Mouse (Mus musculus) spleen, postnatal 36 days (tissue): ENCODE results near the gene Ccl27a.

Experiments
- DNase-seq, 2 experiments: peaks; one replicate each; pipeline ENCODE4 v3.0.0; 2022; ENCODE audit warnings: low spot score in 2 of 2, mixed read lengths in 1 of 2

Ccl27a gene

DNA sequence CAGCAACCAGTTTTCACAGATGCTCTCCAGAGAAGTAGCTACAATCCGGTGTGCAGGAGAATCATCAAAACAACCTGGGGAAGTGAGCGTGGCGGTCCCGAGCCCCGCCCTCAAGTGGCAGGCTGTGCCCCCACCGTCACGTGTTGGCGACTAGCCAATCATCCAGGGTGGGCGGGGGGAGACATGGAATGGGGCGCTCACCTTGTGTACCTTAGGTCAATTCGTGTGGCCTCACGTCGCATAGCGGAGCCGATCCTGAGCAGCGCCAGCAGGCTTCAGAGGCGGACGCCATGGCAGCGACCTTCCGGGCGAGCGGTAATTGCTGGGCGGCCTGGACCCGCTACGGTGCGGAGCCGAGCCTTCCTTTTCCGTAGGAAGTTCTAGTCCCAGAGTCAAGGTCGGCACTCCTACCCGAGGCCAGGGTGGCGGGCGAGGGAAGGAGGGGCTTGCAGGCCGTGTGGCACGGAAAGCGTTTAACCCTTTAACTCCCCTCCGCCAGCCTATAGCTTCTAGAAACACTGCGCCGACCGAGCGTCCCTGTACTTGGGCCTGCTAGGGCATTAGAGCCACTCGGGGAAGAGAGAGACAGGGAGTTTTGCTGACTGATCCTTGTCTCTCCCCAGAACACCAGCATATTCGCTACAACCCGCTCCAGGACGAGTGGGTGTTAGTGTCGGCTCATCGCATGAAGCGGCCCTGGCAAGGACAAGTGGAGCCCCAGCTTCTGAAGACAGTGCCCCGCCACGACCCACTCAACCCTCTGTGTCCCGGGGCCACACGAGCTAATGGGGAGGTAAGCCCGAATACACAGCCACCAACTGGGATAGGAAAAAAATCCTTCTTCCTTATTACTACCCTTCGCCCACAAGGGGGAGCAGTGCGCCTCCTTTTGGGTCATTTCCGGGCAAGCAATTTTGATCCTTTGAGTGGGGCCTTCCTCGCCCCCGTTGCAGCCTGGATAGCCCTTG is 18.4 kb downstream of the Ccl27a start, which contains the start of gene Sigmar1:
Sigmar1 (minus strand) TSS at position 820 of the 968 bp plus-strand sequence.
- DNase-seq, result peak; percentile 90 to 92

DNA sequence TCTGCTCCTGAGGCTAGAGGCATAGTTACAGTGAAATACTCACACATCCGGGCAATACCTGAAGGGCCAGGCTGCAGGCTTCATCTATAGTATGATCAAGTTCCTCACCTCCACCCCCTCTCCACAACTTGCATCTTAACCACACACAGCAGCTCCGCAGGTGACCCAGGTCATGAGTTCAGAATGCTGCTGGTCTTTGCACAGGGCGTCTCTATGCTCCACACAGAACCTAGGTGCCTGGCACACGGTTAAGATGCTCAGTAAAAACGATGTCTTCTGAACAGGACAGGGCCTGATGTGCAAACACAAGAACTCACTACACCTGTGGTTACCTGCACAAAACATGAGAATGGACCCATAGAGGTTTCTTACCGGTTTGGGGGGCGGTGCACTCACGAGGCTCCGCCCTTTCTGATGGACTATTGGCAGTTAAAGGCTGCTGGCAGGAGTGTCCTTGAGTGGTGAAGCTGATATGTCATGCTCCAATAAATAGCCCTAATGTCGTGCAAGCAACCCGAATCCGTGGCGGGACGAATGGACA is 19.2 kb downstream of the Ccl27a start, which contains the start of gene Galt:
Galt (plus strand) TSS at position 432 of the 541 bp plus-strand sequence.
- DNase-seq, result no peak

GRCm38 (mm10) chr4:41745021-41745420 is 29.0 kb downstream of the Ccl27a start:
- DNase-seq, result no peak

GRCm38 (mm10) chr4:41744131-41744530 is 29.9 kb downstream of the Ccl27a start:
- no peak for DNase-seq

- peak; percentile 95 to 96 for DNase-seq
Observed at GRCm38 (mm10) chr4:41741158-41741560, 32.9 kb downstream of the Ccl27a start.

GRCm38 (mm10) chr4:41740380-41741157 is 33.5 kb downstream of the Ccl27a start:
- DNase-seq, result peak; percentile 41 to 64

DNA sequence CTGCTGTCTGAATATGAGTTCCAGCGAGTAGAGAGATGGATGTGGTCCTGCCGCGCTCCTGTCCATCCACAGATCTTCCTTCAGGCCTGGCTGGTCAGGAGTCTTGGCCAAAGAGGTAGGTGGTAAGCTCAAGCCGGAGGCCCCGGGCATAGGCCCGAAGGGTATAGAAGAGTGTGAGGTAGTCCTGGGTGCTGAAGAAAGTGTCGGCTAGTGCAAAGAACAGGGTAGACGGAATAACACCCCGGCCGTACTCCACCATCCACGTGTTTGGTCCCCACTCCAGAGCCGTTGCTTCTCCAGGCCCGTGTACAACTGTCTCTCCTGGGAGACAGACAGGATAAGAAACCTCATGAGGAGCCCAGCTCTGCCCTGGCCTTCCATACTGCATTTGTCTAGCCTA is 34.8 kb downstream of the Ccl27a start:
- no peak for DNase-seq

DNA sequence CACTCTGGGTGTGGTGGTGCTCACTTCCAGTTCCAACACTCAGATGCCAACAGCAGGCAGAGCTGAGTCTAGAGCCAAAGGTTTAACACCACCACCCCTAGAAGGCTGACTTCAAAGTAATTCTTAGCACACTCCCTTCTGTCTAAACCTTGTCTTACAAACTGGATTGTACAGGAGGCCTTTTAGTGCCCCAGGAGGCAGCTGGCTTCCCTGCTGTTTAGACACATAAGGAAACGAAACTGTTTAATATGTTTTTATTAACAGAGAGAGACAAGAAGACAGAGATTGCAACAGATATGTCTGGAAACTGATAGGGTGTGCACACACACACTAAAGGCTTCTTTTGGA is 35.8 kb downstream of the Ccl27a start:
- DNase-seq, result no peak

DNA sequence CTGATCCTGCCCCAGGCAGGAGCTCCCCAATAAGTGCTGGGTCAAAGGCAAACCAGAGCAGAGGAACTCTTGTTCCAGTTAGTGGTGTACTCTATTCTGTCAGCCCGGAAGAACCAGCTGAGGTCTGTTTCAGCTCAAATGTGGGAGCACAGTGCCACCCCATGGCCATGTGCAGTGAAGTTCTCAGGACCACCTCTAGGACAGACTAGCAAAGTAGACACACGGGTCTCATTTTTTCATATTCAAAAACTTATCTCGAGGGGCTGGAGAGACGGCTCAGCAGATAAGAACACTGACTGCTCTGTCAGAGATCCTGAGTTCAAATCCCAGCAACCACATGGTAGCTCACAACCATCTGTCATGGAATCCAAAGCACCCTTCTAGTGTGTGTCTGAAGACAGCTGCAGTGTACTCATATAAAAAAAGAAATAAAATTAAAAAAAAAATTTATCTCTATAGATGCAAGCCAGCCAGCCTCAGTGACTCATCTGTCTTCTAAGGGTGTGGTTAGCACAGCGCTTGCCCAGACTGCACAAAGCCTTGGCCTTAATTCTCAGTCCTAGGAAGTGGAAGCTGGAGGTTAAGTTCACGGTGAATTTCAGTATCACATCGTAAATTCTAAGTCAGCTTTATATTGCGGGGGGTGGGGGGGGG is 36.3 kb downstream of the Ccl27a start:
- DNase-seq, result peak; percentile 72 to 75

- DNase-seq, result no peak
Observed at GRCm38 (mm10) chr4:41731052-41731765, 42.8 kb downstream of the Ccl27a start, which contains the start of gene Arid3c. Gene Arid3c, minus strand, starts transcription at chr4:41731142.

DNA sequence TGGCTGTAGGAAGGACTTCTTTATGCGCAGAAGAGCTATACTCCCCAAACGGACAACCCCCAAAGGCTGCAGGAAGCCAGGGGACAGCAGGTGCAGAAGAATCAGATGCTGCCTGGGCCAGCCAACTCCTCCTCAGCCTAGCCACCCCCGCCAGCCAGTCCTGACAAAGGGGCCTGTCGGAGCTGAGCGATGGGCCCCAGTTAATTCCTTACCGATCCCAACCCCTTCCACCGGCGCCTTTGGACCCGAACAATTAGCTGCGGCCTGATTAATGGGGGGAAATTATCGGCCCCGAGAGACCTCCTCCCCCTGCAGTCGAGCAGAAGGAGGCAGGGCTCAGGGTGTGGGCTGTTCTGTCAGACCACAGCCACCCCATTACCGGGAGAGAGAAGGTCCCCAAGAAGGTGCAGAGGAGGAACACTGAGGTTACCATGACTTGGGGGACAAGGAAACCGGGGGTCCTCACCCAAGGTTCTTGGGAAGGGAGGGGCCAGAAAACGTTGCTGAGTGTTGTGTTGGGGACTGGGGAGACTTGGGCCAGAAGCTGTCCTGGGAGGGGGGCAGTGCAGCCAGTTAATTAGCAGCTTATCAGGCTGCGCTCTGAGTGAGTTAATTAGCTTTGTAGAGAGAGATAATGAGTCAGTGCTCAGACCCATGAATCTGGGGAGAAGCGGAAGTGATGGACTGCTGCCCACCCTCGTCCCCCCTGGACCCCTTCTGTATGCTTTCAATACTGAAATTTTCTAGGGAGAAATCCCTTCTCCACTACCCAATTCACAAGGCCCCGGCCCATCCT is 47.0 kb downstream of the Ccl27a start:
- no peak for DNase-seq

- DNase-seq, result peak; percentile 88 to 91
Observed at GRCm38 (mm10) chr4:41722918-41723351, 51.1 kb downstream of the Ccl27a start, which contains the start of gene Dctn3. Gene Dctn3, minus strand, starts transcription at chr4:41723170.
